Mouse (Mus musculus): Measurements from ENCODE around the gene Tefm.
A peak's percentile ranks its signal among the peaks of the same experiment; 100 is the strongest.
"Not testable (repeated sequence)": the region's sequence is repeated elsewhere in the genome, so short reads cannot be mapped to it uniquely, and the experiment has no call there.

Tefm gene

GRCm38 (mm10) chr11:80159018-80159417 lies 17.0 kb upstream of the Tefm start:
- no peak for DNase-seq (ENCODE audit: low read depth, low spot score)

DNA sequence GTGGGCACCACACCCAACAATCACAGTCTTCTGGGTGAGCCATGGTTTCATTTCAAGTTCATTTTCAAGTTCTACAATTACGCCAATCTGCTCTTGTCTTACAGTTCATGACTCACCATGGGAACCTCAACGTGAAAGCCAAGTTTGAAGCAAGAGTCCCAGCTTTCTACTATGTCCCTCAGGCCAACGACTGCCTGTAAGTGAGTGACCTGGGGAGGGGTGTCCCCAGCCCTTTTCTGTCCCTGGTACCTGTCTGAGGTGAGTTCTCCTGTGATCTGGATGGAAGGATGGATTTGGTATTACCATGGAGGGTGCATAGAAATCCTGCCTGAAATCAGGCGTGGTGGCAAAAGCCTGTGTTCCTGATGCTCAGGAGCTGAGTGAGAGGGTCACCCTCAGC lies 14.9 kb upstream of the Tefm start:
- DNase-seq (ENCODE audit: low read depth, low spot score), result no peak

DNA sequence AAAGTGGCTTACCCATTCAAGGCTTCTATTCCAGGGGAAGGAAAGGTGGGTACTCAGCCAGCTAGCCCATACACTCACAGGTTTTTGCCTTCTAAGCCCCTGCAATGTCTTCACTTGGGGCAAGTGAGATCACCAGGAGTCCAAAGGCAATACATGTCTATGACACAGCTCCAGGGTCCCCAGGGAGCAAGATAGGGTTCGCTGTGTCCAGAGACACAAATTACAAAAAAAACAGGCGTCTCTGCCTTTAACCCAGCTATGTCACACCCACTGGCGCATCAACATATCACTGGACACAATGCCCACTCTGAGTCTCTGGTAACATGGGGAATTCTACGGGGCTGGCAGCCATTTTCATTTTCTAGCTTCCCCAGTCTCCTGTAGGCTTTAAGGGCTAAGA lies 14.0 kb upstream of the Tefm start:
- no peak for DNase-seq (ENCODE audit: low read depth, low spot score)

DNA sequence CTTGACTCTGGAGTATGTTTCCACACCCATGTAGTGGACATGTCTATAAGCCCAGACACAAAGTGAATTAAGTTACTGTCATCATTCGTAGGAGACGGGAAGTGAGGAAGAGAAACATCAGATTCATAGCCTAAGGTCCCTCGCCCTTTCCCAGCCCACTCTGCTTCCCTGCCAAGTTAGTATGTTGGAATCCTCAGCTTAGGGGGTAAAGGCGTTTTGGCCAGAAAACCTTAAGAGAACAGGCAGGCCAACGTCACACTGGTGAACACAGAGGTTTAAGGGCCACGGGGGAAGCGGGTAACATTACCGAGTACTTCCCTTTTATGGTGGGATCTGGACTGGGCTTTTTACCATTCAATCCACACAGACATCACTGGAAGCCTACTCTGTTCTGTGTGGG lies 13.6 kb upstream of the Tefm start:
- DNase-seq (ENCODE audit: low read depth, low spot score), result no peak

- no peak for DNase-seq (ENCODE audit: low read depth, low spot score)
Measured at GRCm38 (mm10) chr11:80154501-80154900, 12.5 kb upstream of the Tefm start.

- peak; percentile 64 for DNase-seq (ENCODE audit: low read depth, low spot score)
Measured at GRCm38 (mm10) chr11:80153857-80154495, 12.0 kb upstream of the Tefm start, which contains the start of gene Adap2. TSS of gene Adap2 (plus strand) at chr11:80154105.

- no peak for DNase-seq (ENCODE audit: low read depth, low spot score)
Measured at GRCm38 (mm10) chr11:80152376-80152775, 10.4 kb upstream of the Tefm start.

DNA sequence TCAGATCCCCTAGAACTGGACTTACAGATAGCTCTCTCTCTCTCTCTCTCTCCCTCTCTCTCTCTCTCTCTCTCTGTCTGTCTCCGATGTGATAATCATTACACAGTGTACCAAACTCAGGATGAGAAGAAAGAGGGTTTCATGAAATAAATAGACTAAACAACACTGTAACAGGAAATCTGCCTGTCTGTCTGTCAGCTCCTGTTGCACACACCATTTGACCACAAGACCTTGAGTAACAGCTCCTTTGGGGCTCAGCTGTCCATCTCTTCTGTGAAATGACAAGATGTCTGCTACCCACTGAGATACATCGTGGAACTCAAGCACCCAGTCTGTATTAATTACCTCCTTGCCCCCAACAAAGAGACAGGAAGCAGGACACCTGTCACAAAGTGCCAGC lies 9.6 kb upstream of the Tefm start:
- no peak for DNase-seq (ENCODE audit: low read depth, low spot score)

- no peak for DNase-seq (ENCODE audit: low read depth, low spot score)
Measured at GRCm38 (mm10) chr11:80150566-80150965, 8.6 kb upstream of the Tefm start.

DNA sequence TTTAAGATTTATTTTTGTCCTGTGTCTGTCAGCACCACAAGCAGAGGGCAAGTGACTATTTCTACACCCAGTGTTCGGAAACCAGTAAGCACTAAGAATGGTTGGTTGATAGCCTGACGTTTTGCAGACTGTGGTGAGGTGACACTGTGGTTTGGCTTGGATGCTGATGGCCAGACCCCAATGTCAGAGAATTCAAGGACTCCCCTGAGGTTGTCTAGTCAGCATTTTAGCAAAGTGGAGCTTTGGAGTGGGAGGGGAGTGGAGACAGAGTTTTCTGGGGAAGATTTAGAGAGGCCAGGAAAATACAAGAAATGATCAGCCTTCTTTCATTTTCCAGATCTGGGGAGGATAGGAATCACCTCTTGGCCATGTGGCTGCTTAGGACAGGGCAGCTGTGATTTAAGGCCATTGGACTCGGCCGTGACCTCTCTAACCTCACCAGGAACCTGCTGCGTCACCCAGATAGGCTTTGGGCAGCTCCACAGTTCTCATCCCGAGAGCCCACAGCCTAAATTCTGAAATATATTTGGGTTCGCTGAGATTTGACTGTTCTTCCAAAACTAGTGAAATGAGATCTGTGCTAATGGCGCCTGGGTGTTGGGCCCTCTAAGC lies 7.5 kb upstream of the Tefm start:
- DNase-seq (ENCODE audit: low read depth, low spot score), result no peak

DNA sequence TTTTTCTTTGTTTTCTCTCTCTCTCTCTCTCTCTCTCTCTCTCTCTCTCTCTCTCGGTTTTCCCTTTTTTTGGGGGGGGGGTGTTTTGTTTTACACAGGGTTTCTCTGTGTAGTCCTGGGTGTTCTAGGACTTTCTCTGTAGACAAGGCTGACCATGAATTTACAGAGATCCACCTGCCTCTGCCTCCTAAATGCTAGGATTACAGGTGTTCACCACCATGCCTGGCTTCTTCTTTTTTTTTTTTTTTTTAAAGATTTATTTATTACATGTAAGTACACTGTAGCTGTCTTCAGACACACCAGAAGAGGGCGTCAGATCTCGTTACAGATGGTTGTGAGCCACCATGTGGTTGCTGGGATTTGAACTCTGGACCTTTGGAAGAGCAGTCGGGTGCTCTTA lies 7.0 kb upstream of the Tefm start:
- not testable (repeated sequence) for DNase-seq (ENCODE audit: low read depth, low spot score)

DNA sequence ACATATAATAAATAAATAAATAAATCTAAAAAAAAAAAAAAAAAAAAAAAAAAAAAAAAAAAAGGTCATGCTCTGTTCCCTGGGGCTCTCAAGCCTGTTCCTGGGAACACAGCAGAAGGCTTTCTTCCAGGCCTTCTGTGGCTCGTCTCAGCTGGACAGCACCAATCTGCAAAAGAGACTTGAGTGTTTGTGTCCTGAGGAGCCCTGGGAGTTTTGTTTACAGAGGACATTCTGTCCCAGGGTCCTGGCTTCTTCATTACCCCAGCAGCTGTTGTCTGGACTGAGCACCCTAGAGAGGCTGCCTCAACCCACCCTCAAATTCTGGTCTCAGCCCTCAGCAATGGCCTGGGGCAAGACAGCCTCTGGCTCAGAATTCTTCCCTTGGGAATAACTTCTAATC lies 6.3 kb upstream of the Tefm start:
- DNase-seq (ENCODE audit: low read depth, low spot score), result no peak

GRCm38 (mm10) chr11:80147748-80148147 lies 5.8 kb upstream of the Tefm start:
- no peak for DNase-seq (ENCODE audit: low read depth, low spot score)

DNA sequence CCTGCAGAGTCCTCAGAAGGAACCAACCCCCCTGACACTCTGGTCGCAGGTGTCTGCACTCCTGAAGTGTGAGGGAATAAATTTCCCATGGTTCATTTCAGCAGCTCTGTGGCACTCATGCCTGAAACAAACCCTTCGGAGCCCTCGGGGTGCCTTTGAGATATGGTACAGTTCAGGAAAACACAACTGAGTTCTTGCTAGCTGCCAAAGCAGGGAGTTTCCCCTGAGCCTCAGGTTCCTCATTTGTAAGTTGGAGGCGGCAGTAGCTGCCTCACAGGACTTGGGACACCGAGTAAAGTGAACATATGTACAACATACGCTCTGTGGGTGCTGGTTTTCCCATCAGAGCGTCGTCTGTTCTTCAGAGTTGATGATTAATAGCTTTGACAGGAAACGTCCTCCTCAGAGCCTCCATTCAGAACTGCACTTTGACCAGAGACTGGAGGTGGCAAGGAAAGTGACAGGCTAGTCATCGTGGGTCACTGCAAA lies 3.9 kb upstream of the Tefm start:
- DNase-seq (ENCODE audit: low read depth, low spot score), result no peak

DNA sequence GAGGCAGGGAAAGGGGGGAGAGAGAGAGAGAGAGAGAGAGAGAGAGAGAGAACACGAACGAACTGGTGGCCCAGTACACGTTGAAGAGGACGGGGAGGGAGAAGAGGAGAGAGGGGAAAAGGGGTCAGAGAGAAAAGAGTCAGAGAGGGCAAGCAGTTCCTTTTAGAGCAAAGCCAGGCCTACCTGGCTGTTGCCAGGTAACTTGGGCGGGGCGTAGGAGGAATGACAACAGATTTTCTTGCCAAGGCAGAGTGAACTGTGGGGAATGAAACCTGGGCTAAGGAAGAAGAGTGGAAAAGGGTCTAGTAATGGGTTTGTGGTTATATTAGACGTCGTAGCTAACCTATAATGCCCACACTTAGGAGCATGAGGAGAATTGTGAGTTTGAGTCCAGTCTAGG lies 897 bp upstream of the Tefm start:
- DNase-seq (ENCODE audit: low read depth, low spot score), result no peak

GRCm38 (mm10) chr11:80137773-80138172 lies 4.2 kb downstream of the Tefm start:
- no peak for DNase-seq (ENCODE audit: low read depth, low spot score)

- DNase-seq (ENCODE audit: low read depth, low spot score), result no peak
Measured at GRCm38 (mm10) chr11:80136786-80137185, 5.2 kb downstream of the Tefm start.

DNA sequence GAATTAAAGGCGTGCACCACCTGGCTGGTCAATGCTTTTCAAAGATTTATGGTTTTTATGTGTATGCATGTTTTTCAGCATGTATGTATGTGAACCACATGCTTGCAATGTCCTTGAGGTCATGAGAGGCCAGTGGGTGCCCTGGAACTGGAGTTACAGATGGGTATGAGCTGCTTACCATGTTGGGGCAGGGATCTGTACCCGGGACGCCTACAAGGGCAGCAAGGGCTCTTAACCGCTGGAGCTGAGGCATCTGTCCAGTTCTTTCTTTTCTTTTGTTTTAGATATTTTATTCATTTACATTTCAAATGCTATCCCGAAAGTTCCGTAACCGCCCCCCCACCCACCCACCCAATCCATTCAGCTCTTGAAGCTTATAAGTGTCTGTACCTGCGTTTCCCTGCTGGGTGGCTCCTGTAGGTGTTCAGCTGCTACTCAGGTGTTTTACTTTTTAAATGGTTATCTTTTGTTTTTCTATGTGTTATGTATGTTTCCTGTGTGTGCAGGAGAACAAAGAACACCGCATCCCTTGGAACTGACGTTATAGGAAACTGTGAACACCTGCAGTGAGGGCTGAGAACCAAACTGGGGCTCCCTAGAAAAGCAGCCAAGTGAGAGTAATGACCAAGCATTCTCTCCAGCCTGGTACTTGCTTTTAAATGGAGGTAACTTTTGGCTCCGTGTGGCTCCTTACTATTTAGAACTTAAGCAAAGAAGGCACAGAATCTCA lies 5.9 kb downstream of the Tefm start:
- no peak for DNase-seq (ENCODE audit: low read depth, low spot score)

GRCm38 (mm10) chr11:80134744-80135143 lies 7.2 kb downstream of the Tefm start:
- DNase-seq (ENCODE audit: low read depth, low spot score), result no peak

GRCm38 (mm10) chr11:80132050-80132449 lies 9.9 kb downstream of the Tefm start:
- no peak for DNase-seq (ENCODE audit: low read depth, low spot score)

DNA sequence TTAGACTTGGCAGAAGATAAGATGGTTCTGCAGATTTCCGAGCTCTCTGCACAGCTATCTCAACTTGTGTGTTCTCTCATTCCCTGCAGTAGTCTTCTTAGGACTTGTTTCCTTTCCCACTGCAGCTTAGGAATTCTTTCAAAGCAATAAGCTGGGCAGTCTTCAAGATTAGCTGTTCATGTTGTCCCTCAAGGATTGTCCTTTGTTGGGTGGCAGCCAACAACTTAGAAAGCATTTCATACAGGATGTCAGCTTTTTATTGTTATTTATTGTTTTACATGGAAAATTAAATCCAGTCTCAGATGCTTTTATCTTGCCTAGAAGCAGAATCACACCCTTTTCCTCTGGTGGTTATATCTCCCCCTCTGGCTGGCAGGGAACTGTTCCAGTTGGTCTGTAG lies 25.6 kb downstream of the Tefm start:
- no peak for DNase-seq (ENCODE audit: low read depth, low spot score)

DNA sequence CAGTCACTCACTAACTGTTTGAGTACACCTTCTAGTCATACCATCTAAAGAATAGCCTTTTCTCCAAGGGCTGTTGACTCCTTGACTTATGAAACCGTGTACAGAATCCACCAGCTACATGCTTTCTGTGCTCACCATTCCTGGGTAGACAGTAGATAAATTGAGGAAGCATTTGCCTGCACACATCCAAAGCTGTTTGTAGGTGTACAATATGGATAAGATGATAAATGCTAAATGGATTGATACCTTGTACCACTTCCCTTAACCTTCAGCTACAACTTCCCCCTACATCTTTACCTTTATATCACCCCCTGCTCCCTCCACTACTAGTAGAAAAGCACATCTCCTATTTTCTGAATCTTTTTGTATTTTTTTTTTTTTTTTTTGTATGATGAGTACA lies 37.6 kb downstream of the Tefm start:
- DNase-seq (ENCODE audit: low read depth, low spot score), result no peak

DNA sequence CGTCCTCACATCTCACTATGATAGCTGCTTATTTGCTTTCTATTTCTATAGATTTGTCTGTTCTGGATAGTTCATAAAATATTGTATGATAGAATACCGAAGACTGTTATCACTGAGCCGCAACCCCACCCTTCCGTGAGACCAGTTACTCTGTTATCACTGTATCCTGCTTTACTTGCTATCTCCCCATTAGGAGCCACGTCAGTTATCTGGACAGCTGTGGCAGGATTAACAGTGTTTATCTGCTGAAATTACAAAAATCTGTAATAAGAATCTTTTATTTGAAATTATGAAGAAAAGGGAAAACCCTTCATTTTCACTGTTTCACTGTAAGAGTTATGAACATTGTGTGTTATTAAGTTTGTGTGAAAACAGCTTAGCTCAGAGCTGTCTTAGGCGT lies 40.7 kb downstream of the Tefm start:
- DNase-seq (ENCODE audit: low read depth, low spot score), result no peak
